Mouse (Mus musculus) MEL (cell line): ENCODE measurements at regions not wholly inside any gene's neighbourhood (a gene's known extent, or its start where the extent isn't known, plus 50 kb on each side); places are given as distances from the start of the nearest gene placed in this dataset.

Experiments
- DNase-seq: peaks from one replicate; pipeline ENCODE4 v3.0.0; 2011; ENCODE audit warnings: low read depth, low spot score
- H3K27ac ChIP-seq: 2 replicates; pipeline ENCODE4 v1.5.1; 2012; ENCODE audit warnings: low read depth, mild to moderate bottlenecking, control low read depth, low read length, moderate library complexity; ENCODE audit not compliant: control insufficient read depth
- H3K27me3 ChIP-seq, 2 experiments: fragments of 150-350 bp in 1 of 2; sonication (generic) in 1 of 2; 2 replicates each; pipeline ENCODE4 v1.6.1; 2012; ENCODE audit warnings: low read length in 2 of 2, mild to moderate bottlenecking in 2 of 2, improper control_type of control experiment in 1 of 2, moderate library complexity in 1 of 2; ENCODE audit not compliant: insufficient read depth in 2 of 2, control insufficient read depth in 1 of 2
- H3K36me3 ChIP-seq, 2 experiments: 2 replicates each; pipeline ENCODE4 v1.6.1; 2012 to 2014; ENCODE audit warnings: low read length in 2 of 2, improper control_type of control experiment in 1 of 2, inconsistent platforms in 1 of 2, mild to moderate bottlenecking in 1 of 2; ENCODE audit not compliant: insufficient read depth in 2 of 2, control insufficient read depth in 1 of 2
- H3K4me1 ChIP-seq, 2 experiments: fragments of 150-350 bp in 1 of 2; sonication (generic) in 1 of 2; 2 replicates each; pipeline ENCODE4 v1.6.1; 2012; ENCODE audit warnings: low read length in 2 of 2, improper control_type of control experiment in 1 of 2, mild to moderate bottlenecking in 1 of 2; ENCODE audit not compliant: insufficient read depth in 2 of 2, control insufficient read depth in 1 of 2
- H3K4me3 ChIP-seq, 2 experiments: fragments of 150-350 bp in 1 of 2; sonication (generic) in 1 of 2; 2 replicates each; pipeline ENCODE4 v1.5.1; 2012; ENCODE audit warnings: low read depth in 2 of 2, low read length in 2 of 2, mild to moderate bottlenecking in 2 of 2, moderate library complexity in 2 of 2, control low read depth in 1 of 2, improper control_type of control experiment in 1 of 2; ENCODE audit not compliant: control insufficient read depth in 1 of 2, insufficient read depth in 1 of 2
- H3K79me2 ChIP-seq: 2 replicates; pipeline ENCODE4 v1.6.1; 2012; ENCODE audit warnings: mild to moderate bottlenecking, low read length, moderate library complexity; ENCODE audit not compliant: control insufficient read depth, poor library complexity, insufficient read depth
- H3K9ac ChIP-seq: 2 replicates; pipeline ENCODE4 v1.6.1; 2012; ENCODE audit warnings: low read depth, mild to moderate bottlenecking, control low read depth, low read length, moderate library complexity; ENCODE audit not compliant: control insufficient read depth, poor library complexity, severe bottlenecking
- H3K9me3 ChIP-seq: fragments of 150-350 bp; sonication (generic); replicated peaks from 2 replicates; pipeline ENCODE4 v1.6.1; 2012; ENCODE audit warnings: mild to moderate bottlenecking, low read length, improper control_type of control experiment, moderate library complexity; ENCODE audit not compliant: insufficient read depth
- BHLHE40 ChIP-seq: IDR thresholded peaks from 2 replicates; pipeline ENCODE4 v1.6.1; 2012; ENCODE audit warnings: low read depth, mild to moderate bottlenecking, inconsistent platforms, low read length, improper control_type of control experiment, borderline replicate concordance
- CHD1 ChIP-seq: IDR thresholded peaks from 2 replicates; pipeline ENCODE4 v1.6.1; 2012; ENCODE audit warnings: low read depth, mild to moderate bottlenecking, inconsistent platforms, low read length, improper control_type of control experiment
- GABPA ChIP-seq: IDR thresholded peaks from 2 replicates; pipeline ENCODE4 v1.6.1; 2012; ENCODE audit warnings: low read depth, mild to moderate bottlenecking, inconsistent platforms, low read length, improper control_type of control experiment, moderate library complexity
- JUND ChIP-seq: IDR thresholded peaks from 2 replicates; pipeline ENCODE4 v1.6.1; 2011; ENCODE audit warnings: low read depth, mild to moderate bottlenecking, improper control_type of control experiment, low read length
- MYB ChIP-seq: IDR thresholded peaks from 2 replicates; pipeline ENCODE4 v1.6.1; 2011; ENCODE audit warnings: mild to moderate bottlenecking, low read depth, low read length, improper control_type of control experiment
- MYC ChIP-seq: IDR thresholded peaks from 2 replicates; pipeline ENCODE4 v1.6.1; 2011; ENCODE audit warnings: low read depth, mild to moderate bottlenecking, low read length, improper control_type of control experiment, moderate library complexity
- POLR2AphosphoS2 ChIP-seq: IDR thresholded peaks from 2 replicates; pipeline ENCODE4 v1.6.1; 2011; ENCODE audit warnings: low read length, improper control_type of control experiment
- POLR2AphosphoS5 ChIP-seq: IDR thresholded peaks from 2 replicates; pipeline ENCODE4 v1.6.1; 2012; ENCODE audit warnings: low read depth, borderline replicate concordance, mild to moderate bottlenecking, inconsistent platforms, low read length, moderate library complexity, mixed read lengths
- RAD21 ChIP-seq: IDR thresholded peaks from 2 replicates; pipeline ENCODE4 v1.6.1; 2011; ENCODE audit warnings: mild to moderate bottlenecking, low read depth, low read length, improper control_type of control experiment
- SIN3A ChIP-seq: IDR thresholded peaks from 2 replicates; pipeline ENCODE4 v1.6.1; 2012; ENCODE audit warnings: low read length, improper control_type of control experiment, inconsistent platforms
- TBP ChIP-seq: IDR thresholded peaks from 2 replicates; pipeline ENCODE4 v1.8.0; 2011; ENCODE audit warnings: low read depth, low read length, improper control_type of control experiment
- TCF12 ChIP-seq: IDR thresholded peaks from 2 replicates; pipeline ENCODE4 v1.6.1; 2014; ENCODE audit warnings: low read depth, mild to moderate bottlenecking, inconsistent platforms, low read length, improper control_type of control experiment, moderate library complexity
- UBTF ChIP-seq: IDR thresholded peaks from 2 replicates; pipeline ENCODE4 v1.6.1; 2012; ENCODE audit warnings: low read depth, mild to moderate bottlenecking, inconsistent platforms, low read length, improper control_type of control experiment, moderate library complexity, borderline replicate concordance; ENCODE audit not compliant: insufficient read depth
- USF2 ChIP-seq, 2 experiments: IDR thresholded peaks; 2 replicates each; pipeline ENCODE4 v1.6.1; 2011 to 2012; ENCODE audit warnings: improper control_type of control experiment in 2 of 2, low read length in 2 of 2, borderline replicate concordance in 1 of 2, inconsistent platforms in 1 of 2, low read depth in 1 of 2, mild to moderate bottlenecking in 1 of 2; ENCODE audit not compliant: insufficient read depth in 1 of 2
- ZMIZ1 ChIP-seq: IDR thresholded peaks from 2 replicates; pipeline ENCODE4 v1.6.1; 2012; ENCODE audit warnings: low read depth, mild to moderate bottlenecking, inconsistent platforms, low read length, improper control_type of control experiment, moderate library complexity
- ZNF384 ChIP-seq: IDR thresholded peaks from 2 replicates; pipeline ENCODE4 v1.6.1; 2012; ENCODE audit warnings: low read depth, mild to moderate bottlenecking, inconsistent platforms, low read length, improper control_type of control experiment

DNA sequence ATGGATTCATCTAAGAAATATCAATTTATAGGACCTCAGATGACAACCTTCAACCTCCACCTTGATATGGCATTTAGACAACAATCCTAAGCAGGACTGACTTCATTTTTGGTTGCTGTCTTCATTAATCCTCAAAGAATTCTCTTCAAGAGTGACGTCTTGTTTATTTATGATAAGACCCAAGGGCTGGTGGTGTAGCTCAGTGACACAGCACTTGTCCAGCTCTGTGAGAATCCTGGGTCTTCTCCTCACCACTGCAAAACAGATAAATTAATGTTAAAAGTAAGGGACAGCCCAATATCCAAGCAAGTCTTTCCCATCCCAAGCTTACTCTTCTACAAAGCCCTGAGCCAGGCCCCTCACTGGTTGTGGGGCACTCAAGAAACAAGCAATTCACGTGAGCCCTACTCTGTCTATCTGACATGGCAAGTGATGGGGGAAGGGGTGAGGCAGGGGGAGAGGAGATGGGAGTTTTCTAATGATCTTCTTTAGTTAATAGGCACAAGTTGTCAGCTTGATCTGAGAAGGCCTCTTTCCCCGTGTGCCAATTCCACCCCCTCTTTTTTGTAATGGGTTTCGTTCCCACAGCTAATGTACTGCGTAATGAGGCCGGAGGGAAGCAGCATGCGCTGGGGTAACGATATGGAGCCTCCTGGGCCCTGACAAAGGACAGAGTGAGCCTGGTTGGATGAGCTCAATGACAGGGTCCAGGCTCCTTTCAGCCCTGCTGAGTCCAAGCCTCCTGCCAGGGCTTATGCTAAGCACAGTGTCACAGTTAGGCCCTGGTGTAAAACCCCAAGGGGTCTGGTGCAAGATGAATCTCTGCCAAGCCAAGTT, 127.7 kb upstream of the Parp11 start:
- no peaks in the 10 kb centered on the region for H3K9me3 ChIP-seq
- H3K36me3 ChIP-seq = peaks cover 0 to 20% of the 10 kb centered on the region in 2 experiments; a peak in 2 of 4 replicates
- no peak overlapping the region for H3K4me3 ChIP-seq
- H3K4me1 ChIP-seq = peaks cover 14 to 20% of the 10 kb centered on the region in 2 experiments; a peak in 3 of 4 replicates
- H3K27me3 ChIP-seq = no peaks in the 10 kb centered on the region
- no peak overlapping the region for H3K27ac ChIP-seq
- no peak for TF ChIP-seq JUND
- no peak for TF ChIP-seq TCF12
- TF ChIP-seq ZNF384 = no peak
- TF ChIP-seq ZMIZ1 = no peak
- TF ChIP-seq USF2 (IDR thresholded peaks at IDR 0.05; ENCODE audit: borderline replicate concordance in 1 of 2, insufficient read depth in 1 of 2, low read depth in 1 of 2, low read length in 2 of 2) = no peak
- no peak for TF ChIP-seq SIN3A
- no peak for TF ChIP-seq RAD21
- no peak for TF ChIP-seq MYB
- TF ChIP-seq POLR2AphosphoS5 = no peak
- TF ChIP-seq BHLHE40 = no peak
- TF ChIP-seq MYC = no peak
- TF ChIP-seq TBP = no peak
- TF ChIP-seq CHD1 = no peak
- TF ChIP-seq GABPA = no peak
- TF ChIP-seq POLR2AphosphoS2 = no peak
- no peak for TF ChIP-seq UBTF
- no peak for DNase-seq
- no peak overlapping the region for H3K9ac ChIP-seq
- H3K79me2 ChIP-seq = no peaks in the 10 kb centered on the region

GRCm38 (mm10) chr6:127320600-127320999, 126.0 kb upstream of the Parp11 start:
- H3K9ac ChIP-seq = no peak overlapping the region

More at GRCm38 (mm10) chr6:127320600-127320999, 126.0 kb upstream of the Parp11 start:
- no peaks in the 10 kb centered on the region for H3K79me2 ChIP-seq
- TF ChIP-seq CHD1 = no peak
- TF ChIP-seq, all 39 proteins: peak for 0
- Histone ChIP-seq H3K4me1 (peaks cover 14 to 22% of the 10 kb centered on the region in 2 experiments; a peak in 3 of 4 replicates), H3K9me3 (no peaks in the 10 kb centered on the region), H3K4me3 (no peak overlapping the region), H3K36me3 (peaks cover 0 to 20% of the 10 kb centered on the region in 2 experiments; a peak in 2 of 4 replicates), H3K27ac (peak overlapping the region; percentile 72), H3K27me3 (no peaks in the 10 kb centered on the region)
- no peak for DNase-seq
